Mouse (Mus musculus): ENCODE results near the gene BC024978. TPM values are rescaled to one million over a fixed set of nuclear protein-coding genes. Genes with fewer than 3 reads are reported as not detected.

The BC024978 gene
- polyA plus RNA-seq, 1 experiment from 2014 or later = 1.9 TPM

DNA sequence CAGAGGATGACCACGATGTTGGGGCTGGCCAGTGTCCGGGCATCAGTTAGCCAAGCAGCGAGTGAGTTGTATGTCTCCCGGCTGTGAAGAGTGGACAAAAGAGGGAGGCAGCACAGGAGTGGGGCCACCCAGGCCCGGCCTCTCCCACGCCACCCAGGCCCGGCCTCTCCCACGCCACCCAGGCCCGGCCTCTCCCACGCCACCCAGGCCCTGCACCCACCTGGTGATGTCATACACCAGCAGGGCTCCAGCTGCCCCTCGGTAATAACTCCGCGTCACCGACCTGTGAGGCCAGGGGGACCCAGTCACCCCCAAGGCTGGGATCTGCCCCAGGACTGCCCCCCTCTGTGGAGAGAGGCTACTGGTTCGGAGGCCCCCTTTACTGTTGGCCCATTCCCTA lies 21.1 kb upstream of the BC024978 start:
- no peak overlapping the region for H3K4me2 ChIP-seq (replicated peaks; ENCODE audit: low read depth)
- ATAC-seq = no peak
- 96% methylated on average over 15 of the region's 15 CpGs for WGBS
- H3K27ac ChIP-seq (ENCODE audit: low read depth, low read length) = no peak overlapping the region
- H3K9me3 ChIP-seq (ENCODE audit: control insufficient read depth) = no peaks in the 10 kb centered on the region
- no peaks in the 10 kb centered on the region for H3K27me3 ChIP-seq (replicated peaks; ENCODE audit: control insufficient read depth, insufficient read depth, low read length)
- H3K36me3 ChIP-seq (ENCODE audit: control insufficient read depth, insufficient read depth) = peaks cover 44% of the 10 kb centered on the region
- no peak overlapping the region for H3K4me3 ChIP-seq (ENCODE audit: low read depth, low read length)
- no peak for TF ChIP-seq CTCF (IDR thresholded peaks at IDR 0.05; ENCODE audit: low read depth)
- no peak overlapping the region for H3K9ac ChIP-seq (ENCODE audit: low read depth, low read length)
- no peaks in the 10 kb centered on the region for H3K4me1 ChIP-seq (replicated peaks; ENCODE audit: control insufficient read depth, insufficient read depth, low read length)

DNA sequence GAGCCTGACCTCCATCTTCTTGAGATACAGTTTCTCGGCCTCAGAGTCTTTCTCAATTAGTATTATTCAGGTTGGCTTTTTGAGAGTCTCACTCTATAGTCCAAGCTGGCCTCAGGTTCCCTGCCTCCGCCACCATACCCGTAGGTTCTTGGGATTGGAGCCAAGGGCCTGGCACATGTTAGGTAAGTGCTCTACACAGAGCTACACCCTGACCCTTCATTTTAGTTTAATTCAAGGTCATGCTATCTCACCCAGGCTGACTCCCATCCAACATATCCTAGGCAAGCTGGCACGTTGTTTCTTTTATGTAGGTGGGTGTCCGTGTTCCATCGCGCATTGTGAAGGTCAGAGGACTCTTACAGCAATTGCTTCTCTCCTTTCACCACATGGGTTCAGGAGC lies 20.7 kb upstream of the BC024978 start:
- no peak overlapping the region for H3K4me3 ChIP-seq (ENCODE audit: low read depth, low read length)
- no peak for TF ChIP-seq CTCF (IDR thresholded peaks at IDR 0.05; ENCODE audit: low read depth)
- no peaks in the 10 kb centered on the region for H3K27me3 ChIP-seq (replicated peaks; ENCODE audit: control insufficient read depth, insufficient read depth, low read length)
- H3K4me2 ChIP-seq (replicated peaks; ENCODE audit: low read depth) = no peak overlapping the region
- 96% methylated on average over 7 of the region's 7 CpGs for WGBS
- peaks cover 44% of the 10 kb centered on the region for H3K36me3 ChIP-seq (ENCODE audit: control insufficient read depth, insufficient read depth)
- no peaks in the 10 kb centered on the region for H3K9me3 ChIP-seq (ENCODE audit: control insufficient read depth)
- no peak overlapping the region for H3K9ac ChIP-seq (ENCODE audit: low read depth, low read length)
- ATAC-seq = no peak
- no peak overlapping the region for H3K27ac ChIP-seq (ENCODE audit: low read depth, low read length)
- no peaks in the 10 kb centered on the region for H3K4me1 ChIP-seq (replicated peaks; ENCODE audit: control insufficient read depth, insufficient read depth, low read length)

DNA sequence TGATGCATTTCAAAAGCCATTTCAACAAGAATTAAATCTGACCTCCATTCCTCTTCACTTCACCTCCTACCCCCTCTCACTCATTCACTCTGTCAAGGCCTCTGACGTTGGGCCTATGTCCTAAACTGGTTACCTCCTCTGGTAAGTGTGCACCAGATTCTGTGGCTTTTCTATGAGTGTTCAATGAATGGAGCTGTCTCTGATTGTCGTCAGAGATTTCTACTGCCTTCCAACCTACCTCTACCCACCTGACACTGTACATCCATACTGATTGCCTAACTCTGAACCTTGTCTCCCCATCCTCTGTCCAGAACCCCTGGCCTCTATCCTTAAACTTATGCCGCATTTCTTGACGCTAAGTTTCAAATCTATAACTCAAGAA lies 17.6 kb upstream of the BC024978 start:
- Histone ChIP-seq H3K9me3 (ENCODE audit: control insufficient read depth) (no peaks in the 10 kb centered on the region), H3K4me2 (replicated peaks; ENCODE audit: low read depth) (peak overlapping the region; percentile 66), H3K9ac (ENCODE audit: low read depth, low read length) (peak overlapping the region; percentile 65; the same call in 1 of the 2 replicates), H3K4me1 (replicated peaks; ENCODE audit: control insufficient read depth, insufficient read depth, low read length) (no peaks in the 10 kb centered on the region), H3K4me3 (ENCODE audit: low read depth, low read length) (peak overlapping the region; percentile 81), H3K36me3 (ENCODE audit: control insufficient read depth, insufficient read depth) (peaks cover 22% of the 10 kb centered on the region), H3K27me3 (replicated peaks; ENCODE audit: control insufficient read depth, insufficient read depth, low read length) (no peaks in the 10 kb centered on the region), H3K27ac (ENCODE audit: low read depth, low read length) (peak overlapping the region; percentile 95; the same call in 1 of the 2 replicates)
- 20% methylated on average over 4 of the region's 4 CpGs for WGBS
- no peak for TF ChIP-seq CTCF (IDR thresholded peaks at IDR 0.05; ENCODE audit: low read depth)
- ATAC-seq = peak; percentile 3

DNA sequence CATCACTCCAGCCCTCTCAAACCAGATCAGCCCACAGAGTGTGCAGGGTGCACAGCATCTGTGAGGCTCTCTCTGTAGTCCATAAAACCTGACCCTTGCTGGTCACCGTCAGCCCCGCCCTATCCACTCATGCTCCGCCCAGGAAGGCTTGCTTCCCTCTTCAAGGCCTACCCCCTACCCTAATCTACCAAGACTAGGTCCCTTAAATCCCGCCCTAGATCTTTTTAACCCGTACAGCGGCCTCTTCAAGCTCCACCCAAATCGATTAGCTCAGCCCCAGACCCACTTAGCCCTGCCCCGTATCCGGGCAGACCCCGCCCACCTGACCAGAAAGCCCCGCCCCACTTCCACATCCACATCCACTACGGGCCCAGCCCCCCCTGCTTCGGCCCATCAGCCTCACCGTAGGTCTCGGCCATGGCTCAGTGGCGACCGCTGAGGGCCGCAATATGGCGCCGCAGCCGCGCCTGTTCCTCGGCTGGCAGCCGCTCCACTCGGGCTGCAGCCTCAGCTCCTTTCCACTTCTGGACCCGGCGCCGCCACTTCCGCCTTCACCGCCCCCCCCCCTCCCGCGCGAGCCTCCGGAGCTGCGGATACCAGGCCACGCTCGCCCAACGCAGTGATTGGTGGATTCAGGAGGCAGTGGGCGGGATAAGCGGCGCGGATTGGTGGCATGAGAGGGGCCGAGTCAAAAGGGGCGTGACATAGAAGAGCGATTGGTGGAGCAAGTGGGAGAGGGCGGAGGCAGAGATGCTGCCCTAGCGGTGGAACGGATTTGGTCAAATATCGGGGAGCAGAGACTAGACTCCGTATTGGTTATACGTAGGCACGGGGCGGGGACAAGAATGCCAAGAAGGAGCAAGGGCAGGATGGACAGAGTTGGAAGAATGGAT lies 17.0 kb upstream of the BC024978 start, which contains the start of gene Rab4b:
TSS of gene Rab4b (minus strand) at position 573 of the 893 bp plus-strand sequence.
- Histone ChIP-seq H3K36me3 (ENCODE audit: control insufficient read depth, insufficient read depth) (peaks cover 17% of the 10 kb centered on the region; the same call in 1 of the 2 replicates), H3K27me3 (replicated peaks; ENCODE audit: control insufficient read depth, insufficient read depth, low read length) (no peaks in the 10 kb centered on the region), H3K4me3 (ENCODE audit: low read depth, low read length) (peak within 1 kb of the TSS; percentile 81), H3K9me3 (ENCODE audit: control insufficient read depth) (no peaks in the 10 kb centered on the region), H3K4me2 (replicated peaks; ENCODE audit: low read depth) (peak within 1 kb of the TSS; percentile 66), H3K27ac (ENCODE audit: low read depth, low read length) (peak within 1 kb of the TSS; percentile 95), H3K4me1 (replicated peaks; ENCODE audit: control insufficient read depth, insufficient read depth, low read length) (no peaks in the 10 kb centered on the region), H3K9ac (ENCODE audit: low read depth, low read length) (peak within 1 kb of the TSS; percentile 65)
- peak; percentile 98 for ATAC-seq
- TF ChIP-seq CTCF (IDR thresholded peaks at IDR 0.05; ENCODE audit: low read depth) = peak; percentile 80
- under 1% methylated on average over 53 of the region's 53 CpGs for WGBS

DNA sequence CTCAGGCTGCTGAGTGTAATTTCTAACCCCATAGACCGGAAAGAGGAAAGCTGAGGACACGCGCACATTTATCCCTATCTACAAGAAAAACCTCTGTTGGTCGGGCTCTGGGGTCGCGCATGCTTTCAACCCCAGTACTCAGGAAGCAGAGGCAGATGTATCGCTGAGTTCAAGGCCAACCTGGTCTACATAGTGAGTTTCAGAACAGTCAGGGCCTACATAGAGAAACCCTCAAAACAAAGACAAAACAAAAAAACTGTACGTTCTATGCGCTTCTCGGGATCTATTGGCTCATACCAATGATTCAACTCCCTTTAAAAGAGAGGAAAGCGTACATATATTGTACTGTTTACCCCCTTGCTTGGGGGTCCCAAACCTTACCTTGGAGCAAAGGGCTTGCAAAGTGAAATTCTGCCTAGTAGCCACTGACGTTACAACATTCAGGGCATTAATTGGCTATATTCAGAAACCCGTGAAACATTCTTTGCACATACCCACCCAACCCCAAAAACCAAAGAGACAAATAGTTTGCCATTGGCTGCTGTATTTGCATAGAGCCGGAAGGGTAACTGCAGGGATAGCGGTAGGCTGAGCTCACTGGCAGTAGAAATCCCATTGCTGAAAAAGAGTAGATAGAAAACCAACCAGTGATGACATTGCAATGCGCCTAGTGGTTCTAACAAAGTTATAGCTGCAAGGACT lies 16.2 kb upstream of the BC024978 start:
- Histone ChIP-seq H3K27ac (ENCODE audit: low read depth, low read length) (no peak overlapping the region), H3K4me3 (ENCODE audit: low read depth, low read length) (peak overlapping the region; percentile 81), H3K4me1 (replicated peaks; ENCODE audit: control insufficient read depth, insufficient read depth, low read length) (no peaks in the 10 kb centered on the region), H3K27me3 (replicated peaks; ENCODE audit: control insufficient read depth, insufficient read depth, low read length) (no peaks in the 10 kb centered on the region), H3K9me3 (ENCODE audit: control insufficient read depth) (no peaks in the 10 kb centered on the region), H3K4me2 (replicated peaks; ENCODE audit: low read depth) (peak overlapping the region; percentile 66), H3K9ac (ENCODE audit: low read depth, low read length) (no peak overlapping the region; the same call in 1 of the 2 replicates), H3K36me3 (ENCODE audit: control insufficient read depth, insufficient read depth) (peaks cover 10% of the 10 kb centered on the region; the same call in 1 of the 2 replicates)
- WGBS = 44% methylated on average over 16 of the region's 16 CpGs
- no peak for TF ChIP-seq CTCF (IDR thresholded peaks at IDR 0.05; ENCODE audit: low read depth)
- ATAC-seq = no peak

DNA sequence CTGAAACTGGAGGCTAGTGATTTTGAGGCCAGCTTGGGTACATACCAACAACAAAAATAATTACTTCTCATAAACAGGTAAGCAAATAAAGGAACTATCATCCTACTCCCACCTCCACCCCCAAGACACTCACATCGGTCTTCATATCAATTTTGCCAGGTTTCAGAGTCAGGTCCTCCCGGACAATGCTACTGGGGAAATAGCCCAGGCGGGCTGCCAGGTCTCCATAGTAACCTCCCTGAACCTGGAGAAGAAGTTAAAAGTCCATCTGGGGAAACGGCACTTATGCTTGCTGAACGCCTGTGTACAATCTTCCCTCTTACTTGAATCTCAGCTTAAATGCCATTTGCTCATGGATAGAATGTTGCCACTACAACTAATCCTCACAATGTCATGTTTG lies 15.5 kb upstream of the BC024978 start:
- WGBS = 27% methylated on average over 5 of the region's 5 CpGs
- H3K27me3 ChIP-seq (replicated peaks; ENCODE audit: control insufficient read depth, insufficient read depth, low read length) = no peaks in the 10 kb centered on the region
- H3K9ac ChIP-seq (ENCODE audit: low read depth, low read length) = no peak overlapping the region
- no peak overlapping the region for H3K4me2 ChIP-seq (replicated peaks; ENCODE audit: low read depth)
- no peak for ATAC-seq
- no peak overlapping the region for H3K4me3 ChIP-seq (ENCODE audit: low read depth, low read length)
- H3K9me3 ChIP-seq (ENCODE audit: control insufficient read depth) = no peaks in the 10 kb centered on the region
- no peaks in the 10 kb centered on the region for H3K4me1 ChIP-seq (replicated peaks; ENCODE audit: control insufficient read depth, insufficient read depth, low read length)
- TF ChIP-seq CTCF (IDR thresholded peaks at IDR 0.05; ENCODE audit: low read depth) = no peak
- peaks cover 4% of the 10 kb centered on the region; the same call in 1 of the 2 replicates for H3K36me3 ChIP-seq (ENCODE audit: control insufficient read depth, insufficient read depth)
- H3K27ac ChIP-seq (ENCODE audit: low read depth, low read length) = no peak overlapping the region
